Mouse (Mus musculus) limb, embryonic 10.5 days (tissue): Measurements from ENCODE around the gene Dapk1. TPM values are rescaled to one million over a fixed set of nuclear protein-coding genes. Genes with fewer than 3 reads are reported as not detected.

ENCODE experiments used
- DNase-seq: peaks from one replicate; pipeline ENCODE4 v3.0.0-alpha.2; 2017; ENCODE audit warnings: low spot score
- H3K27ac ChIP-seq: fragments of 300-500 bp; sonication (generic); 2 replicates; pipeline ENCODE4 v1.5.1; 2016; ENCODE audit warnings: mild to moderate bottlenecking
- H3K27me3 ChIP-seq: fragments of 300-500 bp; sonication (generic); 2 replicates; pipeline ENCODE4 v1.6.1; 2016; ENCODE audit warnings: low read depth, mild to moderate bottlenecking; ENCODE audit not compliant: poor library complexity, severe bottlenecking
- H3K36me3 ChIP-seq: fragments of 300-500 bp; sonication (generic); 2 replicates; pipeline ENCODE4 v1.6.1; 2016; ENCODE audit warnings: mild to moderate bottlenecking, moderate library complexity
- H3K4me1 ChIP-seq: fragments of 300-500 bp; sonication (generic); 2 replicates; pipeline ENCODE4 v1.6.1; 2016
- H3K4me3 ChIP-seq: fragments of 300-500 bp; sonication (generic); 2 replicates; pipeline ENCODE4 v1.5.1; 2016; ENCODE audit warnings: mild to moderate bottlenecking, moderate library complexity
- H3K9me3 ChIP-seq: fragments of 300-500 bp; sonication (generic); replicated peaks from 2 replicates; pipeline ENCODE4 v1.6.1; 2016; ENCODE audit warnings: mild to moderate bottlenecking
- WGBS: fragments of 180-500 bp; shearing (Covaris S2); methylation state at CpG from one replicate; pipeline ENCODE4 v1.1.7; 2016; 5-methylcytosine and 5-hydroxymethylcytosine counted together
- polyA plus RNA-seq: library from polyadenylated mRNA; unstranded; fragments of >200 nt; fragmentation: Nextera tagmentation; extraction: Ambion mirVana; gene quantifications from 2 replicates; pipeline ENCODE4 v1.2.1, GENCODE M21; 2016

Dapk1 gene
- polyA plus RNA-seq, 1 experiment from 2014 or later = 18.5 TPM

DNA sequence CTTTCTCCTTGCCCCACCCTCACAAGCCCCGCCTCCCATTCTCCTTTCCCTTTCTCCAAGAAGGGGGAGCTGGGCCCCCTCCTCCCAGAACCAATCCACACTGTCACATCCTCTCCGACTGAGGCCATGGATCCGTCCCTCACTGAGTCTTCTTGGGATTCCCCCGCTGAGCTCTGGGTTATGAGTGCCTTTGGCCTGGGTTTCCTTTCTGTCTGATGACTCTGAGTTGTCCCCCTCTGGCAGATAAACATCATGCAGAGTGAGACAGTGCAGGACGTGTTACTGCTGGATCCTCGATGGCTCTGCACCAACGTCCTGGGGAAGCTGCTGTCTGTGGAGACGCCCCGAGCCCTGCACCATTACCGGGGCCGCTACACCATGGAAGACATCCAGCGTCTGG lies 158.6 kb downstream of the Dapk1 start:
- 92% methylated on average over 12 of the region's 12 CpGs for WGBS
- H3K4me3 ChIP-seq = no peak overlapping the region
- H3K36me3 ChIP-seq = peaks cover 31% of the 10 kb centered on the region
- no peak overlapping the region for H3K27ac ChIP-seq
- H3K4me1 ChIP-seq = peaks cover 3% of the 10 kb centered on the region; the same call in 1 of the 2 replicates
- no peak for DNase-seq
- no peaks in the 10 kb centered on the region for H3K9me3 ChIP-seq
- H3K27me3 ChIP-seq = no peaks in the 10 kb centered on the region

DNA sequence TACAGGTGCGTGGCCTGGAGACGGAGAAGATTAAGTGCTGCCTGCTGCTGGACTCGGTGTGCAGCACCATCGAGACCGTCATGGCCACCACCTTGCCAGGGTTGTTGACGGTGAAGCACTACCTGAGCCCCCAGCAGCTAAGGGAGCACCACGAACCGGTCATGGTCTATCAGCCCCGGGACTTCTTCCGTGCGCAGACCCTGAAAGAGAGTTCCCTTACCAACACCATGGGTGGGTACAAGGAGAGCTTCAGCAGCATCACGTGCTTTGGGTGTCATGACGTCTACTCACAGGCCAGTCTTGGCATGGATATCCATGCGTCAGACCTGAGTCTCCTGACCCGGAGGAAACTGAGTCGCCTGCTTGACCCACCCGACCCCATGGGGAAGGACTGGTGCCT lies 159.4 kb downstream of the Dapk1 start:
- H3K27me3 ChIP-seq = no peaks in the 10 kb centered on the region
- 0 out of 2 replicates have a peak, but pooled peaks cover 3% of the 10 kb centered on the region for H3K4me1 ChIP-seq
- no peak overlapping the region for H3K27ac ChIP-seq
- H3K9me3 ChIP-seq = no peaks in the 10 kb centered on the region
- no peak for DNase-seq
- no peak overlapping the region for H3K4me3 ChIP-seq
- WGBS = 97% methylated on average over 17 of the region's 17 CpGs
- H3K36me3 ChIP-seq = peaks cover 31% of the 10 kb centered on the region

DNA sequence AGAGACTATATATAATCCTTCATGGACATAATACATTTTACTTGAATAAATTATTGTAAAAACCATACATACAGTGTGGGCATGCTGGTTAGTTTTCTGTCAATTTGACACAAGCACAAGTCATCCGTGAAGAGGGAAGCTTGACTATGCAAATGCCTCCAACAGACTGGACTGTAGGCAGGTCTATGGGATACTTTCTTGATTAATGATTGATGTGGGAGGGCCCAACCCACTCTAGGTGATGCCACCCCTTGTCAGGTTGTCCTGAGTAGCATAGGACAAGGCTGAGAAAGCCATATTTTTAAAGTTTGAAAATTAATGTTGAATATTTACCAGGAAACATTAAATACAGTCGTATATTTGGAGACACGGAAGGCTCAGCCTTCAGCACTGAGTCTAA lies 178.8 kb downstream of the Dapk1 start:
- Histone ChIP-seq H3K27ac (no peak overlapping the region), H3K4me1 (no peaks in the 10 kb centered on the region), H3K27me3 (no peaks in the 10 kb centered on the region), H3K36me3 (no peaks in the 10 kb centered on the region), H3K9me3 (no peaks in the 10 kb centered on the region), H3K4me3 (no peak overlapping the region)
- DNase-seq = no peak
- WGBS = 90% methylated on average over 3 of the region's 3 CpGs

DNA sequence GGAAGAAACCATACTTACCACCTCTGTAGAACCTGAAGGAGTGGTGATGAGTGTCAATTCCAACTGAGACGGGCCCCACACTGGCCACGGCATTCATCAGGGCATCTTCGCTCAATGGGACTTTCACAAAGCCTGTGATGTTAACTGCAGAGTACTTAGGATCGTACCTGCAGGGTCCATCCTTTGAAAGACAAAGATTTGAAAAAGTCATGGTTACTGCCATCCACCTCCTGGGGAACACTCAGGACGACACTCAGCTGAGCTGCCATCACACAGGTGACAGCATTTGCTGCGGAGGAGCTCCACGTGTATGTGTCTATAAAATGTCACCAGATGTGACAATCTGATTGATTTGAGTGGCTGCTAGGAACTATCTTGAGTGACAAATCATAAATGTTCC lies 181.6 kb downstream of the Dapk1 start:
- no peaks in the 10 kb centered on the region for H3K9me3 ChIP-seq
- H3K4me1 ChIP-seq = no peaks in the 10 kb centered on the region
- no peak overlapping the region for H3K27ac ChIP-seq
- no peaks in the 10 kb centered on the region for H3K36me3 ChIP-seq
- WGBS = 89% methylated on average over 7 of the region's 7 CpGs
- no peak overlapping the region for H3K4me3 ChIP-seq
- H3K27me3 ChIP-seq = no peaks in the 10 kb centered on the region
- DNase-seq = no peak

DNA sequence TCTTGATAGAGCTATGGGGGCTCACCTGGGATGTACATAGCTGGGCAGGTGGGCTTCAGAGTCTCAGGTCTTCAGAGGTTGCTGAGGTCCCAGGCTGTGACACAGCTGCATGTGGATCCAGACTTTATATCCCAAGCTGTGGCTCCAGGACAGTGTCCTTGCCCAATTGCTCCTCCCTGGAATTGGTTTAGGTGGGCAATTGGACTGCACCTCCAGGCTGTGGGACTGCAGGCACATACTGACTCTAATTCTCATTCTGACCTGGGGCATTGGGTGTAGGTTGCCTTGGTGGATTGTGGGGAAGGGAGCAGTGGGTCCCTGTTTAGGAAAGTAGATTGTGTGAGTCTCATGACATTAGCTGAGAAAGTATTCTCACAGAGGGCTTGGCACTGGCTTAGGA lies 184.5 kb downstream of the Dapk1 start, which contains the start of gene BC051665:
Gene BC051665, minus strand, starts transcription at position 101 of the 400 bp plus-strand sequence.
- no peak within 1 kb of the TSS for H3K4me3 ChIP-seq
- no peaks in the 10 kb centered on the region for H3K4me1 ChIP-seq
- DNase-seq = no peak
- H3K27ac ChIP-seq = no peak within 1 kb of the TSS
- no peaks in the 10 kb centered on the region for H3K36me3 ChIP-seq
- H3K9me3 ChIP-seq = no peaks in the 10 kb centered on the region
- no peaks in the 10 kb centered on the region for H3K27me3 ChIP-seq

DNA sequence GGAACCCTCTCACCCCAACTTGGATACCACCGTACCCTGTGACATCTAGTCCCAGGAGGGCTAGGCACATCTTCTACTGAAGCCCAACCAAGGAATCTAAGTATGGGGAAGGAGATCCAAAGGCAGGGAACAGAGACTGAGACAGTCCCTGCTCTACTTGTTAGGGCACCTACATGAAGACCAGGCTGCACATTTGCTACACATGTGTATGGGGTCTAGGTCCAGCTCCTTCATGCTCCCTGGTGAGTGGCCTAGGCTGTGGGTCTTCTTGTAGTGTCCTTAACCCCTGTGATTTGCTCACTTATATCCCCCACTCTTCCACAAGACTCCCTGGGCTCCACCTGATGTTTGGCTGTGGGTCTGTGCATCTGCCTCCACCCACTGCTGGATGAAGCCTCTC lies 187.7 kb downstream of the Dapk1 start:
- H3K27me3 ChIP-seq = no peaks in the 10 kb centered on the region
- H3K36me3 ChIP-seq = no peaks in the 10 kb centered on the region
- H3K27ac ChIP-seq = no peak overlapping the region
- DNase-seq = no peak
- no peak overlapping the region for H3K4me3 ChIP-seq
- 79% methylated on average over 1 of the region's 1 CpGs for WGBS
- H3K4me1 ChIP-seq = no peaks in the 10 kb centered on the region
- no peaks in the 10 kb centered on the region for H3K9me3 ChIP-seq

DNA sequence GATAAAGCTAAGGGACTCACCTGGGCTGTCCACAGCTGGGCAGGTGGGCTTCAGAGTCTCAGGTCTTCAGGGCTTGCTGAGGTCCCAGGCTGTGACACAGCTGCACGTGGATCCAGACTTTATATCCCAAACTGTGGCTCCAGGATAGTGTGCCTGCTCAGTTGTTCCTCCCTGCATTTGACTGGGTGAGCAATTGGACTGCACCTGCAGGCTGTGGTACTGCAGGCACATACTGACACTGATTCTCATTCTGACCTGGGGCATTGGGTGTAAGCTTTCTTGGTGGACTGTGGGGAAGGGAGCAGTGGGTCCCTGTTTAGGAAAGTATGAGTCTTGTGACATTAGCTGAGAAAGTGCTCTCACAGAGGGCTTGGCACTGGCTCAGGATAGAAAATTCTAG lies 201.0 kb downstream of the Dapk1 start, which contains the start of gene Ctsll3:
Gene Ctsll3, minus strand, starts transcription at position 101 of the 400 bp plus-strand sequence.
- Histone ChIP-seq H3K36me3 (no peaks in the 10 kb centered on the region), H3K4me3 (no peak within 1 kb of the TSS), H3K27me3 (no peaks in the 10 kb centered on the region), H3K27ac (no peak within 1 kb of the TSS), H3K4me1 (no peaks in the 10 kb centered on the region), H3K9me3 (no peaks in the 10 kb centered on the region)
- 74% methylated on average over 1 of the region's 1 CpGs for WGBS
- no peak for DNase-seq

DNA sequence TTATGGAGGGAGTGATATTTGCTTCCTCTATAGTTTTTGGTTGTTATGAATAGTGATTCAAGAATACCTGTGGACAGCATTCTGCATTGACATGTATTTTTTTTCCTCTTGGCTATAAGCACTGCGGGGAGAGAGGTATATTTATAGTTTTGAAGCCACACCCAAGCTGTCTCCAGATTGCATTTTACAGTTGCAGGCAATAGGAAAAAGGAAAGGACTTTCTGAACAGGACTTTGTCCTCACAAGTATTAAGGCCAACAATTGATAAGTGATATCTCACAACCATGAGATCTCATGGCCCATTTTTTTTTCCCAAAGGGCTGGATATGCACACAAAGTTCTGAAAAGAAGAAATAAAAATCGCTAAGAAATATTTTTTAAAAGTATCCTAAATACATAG lies 207.9 kb downstream of the Dapk1 start:
- no peaks in the 10 kb centered on the region for H3K9me3 ChIP-seq
- 77% methylated on average over 2 of the region's 2 CpGs for WGBS
- no peak overlapping the region for H3K27ac ChIP-seq
- no peaks in the 10 kb centered on the region for H3K4me1 ChIP-seq
- H3K4me3 ChIP-seq = no peak overlapping the region
- no peak for DNase-seq
- no peaks in the 10 kb centered on the region for H3K36me3 ChIP-seq
- H3K27me3 ChIP-seq = no peaks in the 10 kb centered on the region

DNA sequence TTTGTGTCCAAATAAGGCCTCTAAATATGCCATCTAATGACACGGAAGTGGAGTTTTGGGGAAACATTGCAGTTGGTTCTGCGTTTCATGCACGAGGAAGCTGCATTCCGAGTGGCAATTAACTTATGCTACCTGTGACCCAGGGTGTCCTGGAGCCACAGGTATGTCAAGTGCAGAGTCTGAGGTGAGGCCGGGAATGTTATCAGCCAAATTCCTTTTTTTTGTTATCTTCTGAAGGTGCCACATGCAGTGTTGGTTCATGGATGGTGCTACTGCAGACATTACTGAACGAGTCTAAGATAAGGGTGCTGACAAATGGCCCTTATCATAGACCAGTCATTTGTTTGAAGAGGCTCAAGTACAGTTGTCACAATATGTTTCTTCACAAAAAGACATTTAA lies 211.0 kb downstream of the Dapk1 start:
- no peak for DNase-seq
- WGBS = 87% methylated on average over 6 of the region's 6 CpGs

More for the DNA sequence above, 211.0 kb downstream of the Dapk1 start:
- Histone ChIP-seq H3K9me3 (no peaks in the 10 kb centered on the region), H3K27ac (no peak overlapping the region), H3K36me3 (no peaks in the 10 kb centered on the region), H3K4me3 (no peak overlapping the region), H3K4me1 (no peaks in the 10 kb centered on the region), H3K27me3 (no peaks in the 10 kb centered on the region)

Other genes with a start within 250 kb of the Dapk1 start
- gene BC051665, start 184.4 kb downstream of the Dapk1 start, polyA plus RNA-seq = not detected in 2 replicates
- not detected in 2 replicates for gene Ctsll3, start 200.9 kb downstream of the Dapk1 start, polyA plus RNA-seq